Mouse (Mus musculus): ENCODE data around the gene Ssrp1.

DNA sequence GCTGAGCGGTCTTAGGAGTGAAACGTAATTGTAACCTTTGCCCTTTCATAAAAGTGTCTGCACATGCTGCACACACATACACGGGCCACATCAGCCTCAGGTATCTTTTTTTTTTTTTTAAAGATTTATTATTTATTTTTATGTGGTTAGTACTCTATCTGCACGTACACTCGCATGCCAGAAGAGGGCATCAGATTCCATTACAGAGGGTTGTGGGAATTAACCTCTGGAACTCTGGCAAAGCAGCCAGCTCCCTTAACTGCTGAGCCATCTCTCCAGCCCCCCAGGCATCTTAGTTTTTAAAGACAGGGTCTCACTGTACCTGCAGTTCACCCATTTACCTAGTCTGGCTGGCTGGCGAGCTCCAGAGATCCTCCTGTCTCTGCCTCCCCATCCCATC lies 22.6 kb downstream of the Ssrp1 start:
- TF ChIP-seq ELF1 (IDR thresholded peaks at IDR 0.05; ENCODE audit: low read depth, low read length) (no peak), EP300 (IDR thresholded peaks at IDR 0.05; ENCODE audit: low read length) (no peak), ZNF384 (IDR thresholded peaks at IDR 0.05; ENCODE audit: low read depth, low read length) (no peak), POLR2A (IDR thresholded peaks at IDR 0.05; ENCODE audit: low read depth, low read length) (no peak), USF1 (IDR thresholded peaks at IDR 0.05; ENCODE audit: low read depth, low read length) (no peak), SIN3A (IDR thresholded peaks at IDR 0.05; ENCODE audit: low read length) (no peak)
